ENCODE assay signal across 14 mouse cellular contexts in genomic region chr5:76135644-76136043, GRCm38 (mm10). TPM values are rescaled to one million over a fixed set of nuclear protein-coding genes. Genes with fewer than 3 reads are reported as not detected.
DNase-seq lines count a peak whose midpoint lies in the region; ATAC-seq and TF ChIP-seq lines count a peak whose summit lies in the region.
"Had no signal": no experiment of that assay in that cellular context is flagged by ENCODE, and none has a peak within 500 bp of the region (broad histone marks: within the 10 kb centered on the region; RNA-seq: fewer than 3 reads in every experiment).

No protein-coding gene starts in this region.

- WGBS in kidney, adult 2 months = 69% methylated on average over 1 of the region's 1 CpGs
- WGBS in stomach, embryonic 15.5 days = 57% methylated on average over 1 of the region's 1 CpGs

- H3K9ac ChIP-seq in stomach, embryonic 15.5 days = no peak overlapping the region
- H3K9ac ChIP-seq: forebrain, embryonic 12.5 days; hindbrain, embryonic 13.5 days; liver, embryonic 12.5 days had no signal

- H3K4me3 ChIP-seq in kidney, adult 2 months (ENCODE audit: insufficient read depth, low read depth, low read length) = no peak overlapping the region
- no peak overlapping the region for H3K4me3 ChIP-seq in stomach, embryonic 15.5 days (replicated peaks)
- H3K4me3 ChIP-seq: forebrain, embryonic 12.5 days; hindbrain, embryonic 13.5 days; liver, embryonic 12.5 days; midbrain, embryonic 10.5 days had no signal

- no peak overlapping the region for H3K4me2 ChIP-seq in stomach, embryonic 15.5 days
- H3K4me2 ChIP-seq: forebrain, embryonic 12.5 days; hindbrain, embryonic 13.5 days; liver, embryonic 12.5 days had no signal

- no peaks in the 10 kb centered on the region for H3K36me3 ChIP-seq in kidney, adult 2 months (ENCODE audit: control insufficient read depth, insufficient read depth, low read length)
- no peaks in the 10 kb centered on the region for H3K36me3 ChIP-seq in stomach, embryonic 15.5 days
- H3K36me3 ChIP-seq: forebrain, embryonic 12.5 days; hindbrain, embryonic 13.5 days; liver, embryonic 12.5 days; midbrain, embryonic 10.5 days had no signal

- no peak for ATAC-seq in stomach, embryonic 15.5 days (ENCODE audit: insufficient read depth, low FRiP score, low read depth)
- ATAC-seq: liver, embryonic 12.5 days had no signal

- peak; percentile 12 for DNase-seq in kidney, adult 2 months
- DNase-seq in kidney, adult 8-10 months = no peak
- DNase-seq in urinary bladder, postnatal 14 days (ENCODE audit: low spot score) = peak; percentile 62
- DNase-seq in urinary bladder, adult 2 months (ENCODE audit: low spot score) = no peak
- DNase-seq in kidney, postnatal 4 days = peak; percentile 64 to 73
- DNase-seq in layer of hippocampus, adult 18-20 months (ENCODE audit: low spot score in 2 of 2) = no peak
- no peak for DNase-seq in layer of hippocampus, postnatal 25 days (ENCODE audit: extremely low spot score in 1 of 2, low spot score in 1 of 2)
- DNase-seq: cerebellum, adult 2 months; gastrocnemius, postnatal 36 days had no signal

- H3K4me1 ChIP-seq in kidney, adult 2 months (ENCODE audit: control insufficient read depth, insufficient read depth, low read length) = no peaks in the 10 kb centered on the region
- peaks cover 6% of the 10 kb centered on the region; the same call in 1 of the 2 replicates for H3K4me1 ChIP-seq in stomach, embryonic 15.5 days

- TF ChIP-seq POLR2A in kidney, adult 2 months (IDR thresholded peaks at IDR 0.05; ENCODE audit: low read depth, low read length) = no peak

- H3K9me3 ChIP-seq in stomach, embryonic 15.5 days = no peaks in the 10 kb centered on the region
- H3K9me3 ChIP-seq: forebrain, embryonic 12.5 days; hindbrain, embryonic 13.5 days; liver, embryonic 12.5 days; midbrain, embryonic 10.5 days had no signal

- no peaks in the 10 kb centered on the region for H3K27me3 ChIP-seq in kidney, adult 2 months (replicated peaks; ENCODE audit: control insufficient read depth, insufficient read depth, low read length)
- H3K27me3 ChIP-seq in stomach, embryonic 15.5 days (replicated peaks) = no peaks in the 10 kb centered on the region
- H3K27me3 ChIP-seq: forebrain, embryonic 12.5 days; hindbrain, embryonic 13.5 days; liver, embryonic 12.5 days had no signal

- H3K27ac ChIP-seq in kidney, adult 2 months (ENCODE audit: insufficient read depth, low read depth, low read length) = no peak overlapping the region
- peak overlapping the region; percentile 11; the same call in 1 of the 2 replicates for H3K27ac ChIP-seq in stomach, embryonic 15.5 days
- H3K27ac ChIP-seq: forebrain, embryonic 12.5 days; hindbrain, embryonic 13.5 days; liver, embryonic 12.5 days; midbrain, embryonic 10.5 days had no signal

- no peak for TF ChIP-seq CTCF in kidney, adult 2 months (conservative IDR thresholded peaks at IDR 0.05; ENCODE audit: insufficient read depth, insufficient read length, low read depth, low read length)

RNA-seq across cellular contexts. Expression of gene Srd5a3, which starts 4.4 kb away (rescaled TPM):
- 56.9 and 69.9 TPM in 2 replicates for polyA plus RNA-seq in kidney, adult 2 months (2012; rRNA removed)
- polyA plus RNA-seq in urinary bladder, adult 2 months (2012; rRNA removed) = 29.6 and 31.3 TPM in 2 replicates
- polyA plus RNA-seq in stomach, embryonic 15.5 days (2015; fragmentation: Nextera tagmentation; extraction: Ambion mirVana) = 38.0 and 41.1 TPM in 2 replicates
- total RNA-seq in layer of hippocampus, adult 18-20 months (2021) = 10 to 100 TPM; 17.2 to 18.3 TPM
- 10 to 100 TPM; 17.8 to 21.1 TPM for total RNA-seq in layer of hippocampus, postnatal 25 days (2021)

RNA-seq across cellular contexts. Expression of gene Tmem165, which starts 48.0 kb away (rescaled TPM):
- polyA plus RNA-seq in kidney, adult 2 months (2012; rRNA removed) = 29.4 and 38.7 TPM in 2 replicates
- 57.9 and 69.8 TPM in 2 replicates for polyA plus RNA-seq in urinary bladder, adult 2 months (2012; rRNA removed)
- polyA plus RNA-seq in stomach, embryonic 15.5 days (2015; fragmentation: Nextera tagmentation; extraction: Ambion mirVana) = 98.1 and 99.0 TPM in 2 replicates
- total RNA-seq in layer of hippocampus, adult 18-20 months (2021) = 10 to 100 TPM; 28.7 to 29.0 TPM
- 10 to 100 TPM; 33.8 to 34.0 TPM for total RNA-seq in layer of hippocampus, postnatal 25 days (2021)

Comparison
In these comparisons a context has a peak if more than half of its experiments do, and no peak if none do; other contexts are left out.
1. DNase-seq: peak in kidney, adult 2 months (single experiment), urinary bladder, postnatal 14 days (single experiment) and kidney, postnatal 4 days (2 of 2); none in kidney, adult 8-10 months (0 of 2), urinary bladder, adult 2 months (single experiment), layer of hippocampus, adult 18-20 months (0 of 2) and layer of hippocampus, postnatal 25 days (0 of 2).